Mouse (Mus musculus) thymus, adult 2 months (tissue): ENCODE data around the gene Trir.

Experiments used
- CTCF ChIP-seq: fragments of 200-500 bp; IDR thresholded peaks from 2 replicates; pipeline ENCODE4 v1.5.1; 2012; ENCODE audit warnings: mild to moderate bottlenecking, control low read depth, low read length, moderate library complexity, borderline replicate concordance; ENCODE audit not compliant: control insufficient read depth, poor library complexity, insufficient read depth; ENCODE audit errors: extremely low read depth
- POLR2A ChIP-seq: fragments of 200-500 bp; IDR thresholded peaks from 2 replicates; pipeline ENCODE4 v1.6.1; 2012; ENCODE audit warnings: mild to moderate bottlenecking, low read length, control low read depth, moderate library complexity; ENCODE audit not compliant: control insufficient read depth, poor library complexity, insufficient read depth; ENCODE audit errors: extremely low read depth

DNA sequence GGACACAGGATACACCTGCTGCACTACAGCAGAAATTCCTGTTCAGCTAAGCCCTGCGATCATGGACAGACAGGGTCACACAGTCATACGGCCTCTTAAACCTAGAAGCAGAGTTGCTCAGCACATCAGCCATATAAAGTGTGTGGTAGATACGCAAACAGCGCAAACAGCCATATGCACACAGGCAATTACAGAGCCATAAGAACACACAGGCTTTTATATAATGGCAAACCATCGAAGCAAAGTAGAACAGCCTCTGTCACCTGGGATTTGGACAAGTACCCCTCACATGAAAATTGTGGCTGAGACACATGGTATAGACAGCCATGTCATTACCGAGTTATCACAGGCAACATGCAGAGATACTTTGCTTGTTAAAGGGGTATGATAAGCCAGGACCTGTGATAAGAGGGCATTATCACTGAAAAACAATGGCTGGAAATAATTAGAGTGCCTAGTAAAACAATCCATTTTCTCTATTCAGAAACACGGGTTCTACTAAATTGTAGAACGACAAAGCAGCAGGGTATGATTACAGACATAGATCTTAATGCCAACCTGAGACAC, 40.2 kb upstream of the Trir start:
- TF ChIP-seq CTCF (no peak), POLR2A (no peak)
